Mouse (Mus musculus): ENCODE results near the gene Traf3ip1. TPM values are rescaled to one million over a fixed set of nuclear protein-coding genes. Genes with fewer than 3 reads are reported as not detected.

Gene Traf3ip1
- polyA plus RNA-seq, 1 experiment from 2014 or later = 4.8 TPM

- no peak for ATAC-seq (ENCODE audit: insufficient number of reproducible peaks, low FRiP score)
- H3K27ac ChIP-seq (ENCODE audit: poor library complexity, severe bottlenecking) = no peak overlapping the region
- H3K27me3 ChIP-seq (replicated peaks) = no peaks in the 10 kb centered on the region
- no peak overlapping the region for H3K4me3 ChIP-seq
- WGBS = 70% methylated on average over 2 of the region's 2 CpGs
- peaks cover 67% of the 10 kb centered on the region for H3K36me3 ChIP-seq
- H3K9ac ChIP-seq = no peak overlapping the region
- no peaks in the 10 kb centered on the region for H3K9me3 ChIP-seq (replicated peaks)
- H3K4me1 ChIP-seq (replicated peaks) = peaks cover 2% of the 10 kb centered on the region
- no peak overlapping the region for H3K4me2 ChIP-seq
Measured at GRCm38 (mm10) chr1:91549073-91549472, 54.6 kb downstream of the Traf3ip1 start.

GRCm38 (mm10) chr1:91557099-91557498 lies 62.7 kb downstream of the Traf3ip1 start:
- no peaks in the 10 kb centered on the region for H3K9me3 ChIP-seq (replicated peaks)
- WGBS = 56% methylated on average over 2 of the region's 2 CpGs
- no peak overlapping the region for H3K27ac ChIP-seq (ENCODE audit: poor library complexity, severe bottlenecking)
- no peak overlapping the region for H3K4me3 ChIP-seq
- H3K36me3 ChIP-seq = peaks cover 52% of the 10 kb centered on the region
- H3K4me1 ChIP-seq (replicated peaks) = no peaks in the 10 kb centered on the region
- no peaks in the 10 kb centered on the region for H3K27me3 ChIP-seq (replicated peaks)
- ATAC-seq (ENCODE audit: insufficient number of reproducible peaks, low FRiP score) = peak; percentile 23; the same call in 1 of the 2 replicates
- H3K4me2 ChIP-seq = no peak overlapping the region
- no peak overlapping the region for H3K9ac ChIP-seq

GRCm38 (mm10) chr1:91561226-91561625 lies 66.8 kb downstream of the Traf3ip1 start:
- WGBS = 89% methylated on average over 6 of the region's 6 CpGs
- Histone ChIP-seq H3K4me1 (replicated peaks) (0 out of 2 replicates have a peak, but pooled peaks cover 5% of the 10 kb centered on the region), H3K36me3 (peaks cover 18% of the 10 kb centered on the region), H3K4me2 (no peak overlapping the region), H3K9me3 (replicated peaks) (no peaks in the 10 kb centered on the region), H3K9ac (no peak overlapping the region), H3K4me3 (no peak overlapping the region), H3K27me3 (replicated peaks) (no peaks in the 10 kb centered on the region), H3K27ac (ENCODE audit: poor library complexity, severe bottlenecking) (no peak overlapping the region)
- no peak for ATAC-seq (ENCODE audit: insufficient number of reproducible peaks, low FRiP score)

GRCm38 (mm10) chr1:91562977-91563590 lies 68.6 kb downstream of the Traf3ip1 start:
- no peak overlapping the region for H3K4me3 ChIP-seq
- H3K4me1 ChIP-seq (replicated peaks) = 0 out of 2 replicates have a peak, but pooled peaks cover 5% of the 10 kb centered on the region
- no peak overlapping the region for H3K4me2 ChIP-seq
- no peak overlapping the region for H3K9ac ChIP-seq
- peaks cover 10% of the 10 kb centered on the region for H3K36me3 ChIP-seq
- H3K9me3 ChIP-seq (replicated peaks) = no peaks in the 10 kb centered on the region
- no peaks in the 10 kb centered on the region for H3K27me3 ChIP-seq (replicated peaks)
- ATAC-seq (ENCODE audit: insufficient number of reproducible peaks, low FRiP score) = no peak
- WGBS = 82% methylated on average over 4 of the region's 4 CpGs
- no peak overlapping the region for H3K27ac ChIP-seq (ENCODE audit: poor library complexity, severe bottlenecking)

- 0 out of 2 replicates have a peak, but pooled peaks have one; percentile 36 for ATAC-seq (ENCODE audit: insufficient number of reproducible peaks, low FRiP score)
- Histone ChIP-seq H3K9me3 (replicated peaks) (no peaks in the 10 kb centered on the region), H3K27me3 (replicated peaks) (no peaks in the 10 kb centered on the region), H3K4me1 (replicated peaks) (0 out of 2 replicates have a peak, but pooled peaks cover 5% of the 10 kb centered on the region), H3K4me2 (no peak overlapping the region), H3K9ac (no peak overlapping the region), H3K36me3 (peaks cover 4% of the 10 kb centered on the region), H3K4me3 (no peak overlapping the region), H3K27ac (ENCODE audit: poor library complexity, severe bottlenecking) (no peak overlapping the region)
- whole genome bisulfite sequencing = 16% methylated on average over 3 of the region's 3 CpGs
Measured at GRCm38 (mm10) chr1:91564004-91564403, 69.6 kb downstream of the Traf3ip1 start.

- H3K4me2 ChIP-seq = no peak overlapping the region
- no peak overlapping the region for H3K27ac ChIP-seq (ENCODE audit: poor library complexity, severe bottlenecking)
- 58% methylated on average over 6 of the region's 6 CpGs for WGBS
- H3K27me3 ChIP-seq (replicated peaks) = no peaks in the 10 kb centered on the region
- peaks cover 4% of the 10 kb centered on the region for H3K36me3 ChIP-seq
- H3K4me3 ChIP-seq = no peak overlapping the region
- H3K4me1 ChIP-seq (replicated peaks) = 0 out of 2 replicates have a peak, but pooled peaks cover 5% of the 10 kb centered on the region
- no peaks in the 10 kb centered on the region for H3K9me3 ChIP-seq (replicated peaks)
- ATAC-seq (ENCODE audit: insufficient number of reproducible peaks, low FRiP score) = no peak
- no peak overlapping the region for H3K9ac ChIP-seq
Measured at GRCm38 (mm10) chr1:91564598-91564997, 70.2 kb downstream of the Traf3ip1 start.

GRCm38 (mm10) chr1:91567269-91567668 lies 72.8 kb downstream of the Traf3ip1 start:
- no peak overlapping the region for H3K4me2 ChIP-seq
- ATAC-seq (ENCODE audit: insufficient number of reproducible peaks, low FRiP score) = no peak
- H3K9me3 ChIP-seq (replicated peaks) = no peaks in the 10 kb centered on the region
- H3K4me1 ChIP-seq (replicated peaks) = 0 out of 2 replicates have a peak, but pooled peaks cover 5% of the 10 kb centered on the region
- H3K36me3 ChIP-seq = no peaks in the 10 kb centered on the region
- H3K4me3 ChIP-seq = no peak overlapping the region
- 68% methylated on average over 2 of the region's 2 CpGs for WGBS
- H3K9ac ChIP-seq = no peak overlapping the region
- H3K27me3 ChIP-seq (replicated peaks) = 0 out of 2 replicates have a peak, but pooled peaks cover 4% of the 10 kb centered on the region
- H3K27ac ChIP-seq (ENCODE audit: poor library complexity, severe bottlenecking) = no peak overlapping the region

- ATAC-seq (ENCODE audit: insufficient number of reproducible peaks, low FRiP score) = no peak
- Histone ChIP-seq H3K36me3 (no peaks in the 10 kb centered on the region), H3K9me3 (replicated peaks) (no peaks in the 10 kb centered on the region), H3K4me3 (no peak overlapping the region), H3K27me3 (replicated peaks) (0 out of 2 replicates have a peak, but pooled peaks cover 4% of the 10 kb centered on the region), H3K4me1 (replicated peaks) (no peaks in the 10 kb centered on the region), H3K27ac (ENCODE audit: poor library complexity, severe bottlenecking) (no peak overlapping the region), H3K9ac (no peak overlapping the region), H3K4me2 (no peak overlapping the region)
- 73% methylated on average over 10 of the region's 10 CpGs for WGBS
Measured at GRCm38 (mm10) chr1:91572458-91572857, 78.0 kb downstream of the Traf3ip1 start.

GRCm38 (mm10) chr1:91574208-91574607 lies 79.8 kb downstream of the Traf3ip1 start:
- WGBS = 67% methylated on average over 3 of the region's 3 CpGs
- H3K27ac ChIP-seq (ENCODE audit: poor library complexity, severe bottlenecking) = no peak overlapping the region
- no peak overlapping the region for H3K4me3 ChIP-seq
- peaks cover 13% of the 10 kb centered on the region for H3K4me1 ChIP-seq (replicated peaks)
- no peak overlapping the region for H3K9ac ChIP-seq
- H3K4me2 ChIP-seq = no peak overlapping the region
- no peak for ATAC-seq (ENCODE audit: insufficient number of reproducible peaks, low FRiP score)
- no peaks in the 10 kb centered on the region for H3K36me3 ChIP-seq
- no peaks in the 10 kb centered on the region for H3K9me3 ChIP-seq (replicated peaks)
- 0 out of 2 replicates have a peak, but pooled peaks cover 4% of the 10 kb centered on the region for H3K27me3 ChIP-seq (replicated peaks)

- no peaks in the 10 kb centered on the region for H3K36me3 ChIP-seq
- no peaks in the 10 kb centered on the region for H3K9me3 ChIP-seq (replicated peaks)
- H3K4me1 ChIP-seq (replicated peaks) = peaks cover 26% of the 10 kb centered on the region
- ATAC-seq (ENCODE audit: insufficient number of reproducible peaks, low FRiP score) = 0 out of 2 replicates have a peak, but pooled peaks have one; percentile 27
- H3K4me3 ChIP-seq = no peak overlapping the region
- no peak overlapping the region for H3K27ac ChIP-seq (ENCODE audit: poor library complexity, severe bottlenecking)
- WGBS = 43% methylated on average over 7 of the region's 7 CpGs
- H3K27me3 ChIP-seq (replicated peaks) = no peaks in the 10 kb centered on the region
- H3K9ac ChIP-seq = no peak overlapping the region
- H3K4me2 ChIP-seq = no peak overlapping the region
Measured at GRCm38 (mm10) chr1:91577883-91578517, 83.6 kb downstream of the Traf3ip1 start.
